23 mouse cellular contexts compared by ENCODE assay signal in genomic region chr3:87801681-87802080, GRCm38 (mm10). TPM values are rescaled to one million over a fixed set of nuclear protein-coding genes. Genes with fewer than 3 reads are reported as not detected.
DNase-seq lines count a peak whose midpoint lies in the region; ATAC-seq lines count a peak whose summit lies in the region.
"Had no signal": no experiment of that assay in that cellular context is flagged by ENCODE, and none has a peak within 500 bp of the region (broad histone marks: within the 10 kb centered on the region; RNA-seq: fewer than 3 reads in every experiment).

No protein-coding gene starts in this region.

- H3K27me3 ChIP-seq in kidney, embryonic 15.5 days: peaks cover 99% of the 10 kb centered on the region
- H3K27me3 ChIP-seq in forebrain, embryonic 14.5 days (replicated peaks; ENCODE audit: control insufficient read depth, insufficient read depth, low read length): peaks cover 52% of the 10 kb centered on the region

- H3K27ac ChIP-seq in kidney, embryonic 15.5 days: no peak overlapping the region
- H3K27ac ChIP-seq in forebrain, embryonic 14.5 days (ENCODE audit: low read depth, low read length): no peak overlapping the region
- H3K27ac ChIP-seq: embryonic facial prominence, embryonic 10.5 days; forebrain, embryonic 13.5 days; midbrain, embryonic 15.5 days had no signal

- H3K4me1 ChIP-seq in kidney, embryonic 15.5 days: peaks cover 24% of the 10 kb centered on the region
- H3K4me1 ChIP-seq in forebrain, embryonic 14.5 days (ENCODE audit: control insufficient read depth, insufficient read depth, low read length): peaks cover 7% of the 10 kb centered on the region; the same call in 1 of the 2 replicates

- no peak overlapping the region for H3K4me2 ChIP-seq in kidney, embryonic 15.5 days
- H3K4me2 ChIP-seq in forebrain, embryonic 14.5 days (ENCODE audit: low read length): no peak overlapping the region
- H3K4me2 ChIP-seq: forebrain, embryonic 13.5 days; heart, embryonic 12.5 days; midbrain, embryonic 15.5 days had no signal

- no peak overlapping the region for H3K9ac ChIP-seq in kidney, embryonic 15.5 days
- no peak overlapping the region for H3K9ac ChIP-seq in forebrain, embryonic 14.5 days (ENCODE audit: low read length)
- H3K9ac ChIP-seq: forebrain, embryonic 13.5 days; heart, embryonic 12.5 days; midbrain, embryonic 15.5 days had no signal

- H3K4me3 ChIP-seq in kidney, embryonic 15.5 days (replicated peaks): no peak overlapping the region
- H3K4me3 ChIP-seq in forebrain, embryonic 14.5 days (ENCODE audit: low read depth, low read length): no peak overlapping the region
- H3K4me3 ChIP-seq: embryonic facial prominence, embryonic 10.5 days; forebrain, embryonic 13.5 days; heart, embryonic 12.5 days; midbrain, embryonic 15.5 days had no signal

- H3K9me3 ChIP-seq in kidney, embryonic 15.5 days (replicated peaks): no peaks in the 10 kb centered on the region
- no peaks in the 10 kb centered on the region for H3K9me3 ChIP-seq in forebrain, embryonic 14.5 days (replicated peaks; ENCODE audit: control insufficient read depth, low read length)
- H3K9me3 ChIP-seq: embryonic facial prominence, embryonic 10.5 days; forebrain, embryonic 13.5 days; G1E; heart, embryonic 12.5 days; midbrain, embryonic 15.5 days had no signal

- 55% methylated on average over 5 of the region's 5 CpGs for WGBS in kidney, embryonic 15.5 days
- 66% methylated on average over 5 of the region's 5 CpGs for WGBS in forebrain, embryonic 14.5 days

- no peaks in the 10 kb centered on the region for H3K36me3 ChIP-seq in kidney, embryonic 15.5 days
- H3K36me3 ChIP-seq in forebrain, embryonic 14.5 days (ENCODE audit: control insufficient read depth, insufficient read depth, low read length): no peaks in the 10 kb centered on the region
- H3K36me3 ChIP-seq: embryonic facial prominence, embryonic 10.5 days; G1E; heart, embryonic 12.5 days; midbrain, embryonic 15.5 days had no signal

- peak; percentile 38 to 62 for DNase-seq in kidney, postnatal 4 days
- DNase-seq in brain, adult 2 months (ENCODE audit: low read depth, low spot score): peak; percentile 37
- DNase-seq in cerebellum, adult 11 months: peak; percentile 21
- DNase-seq in cerebellum, postnatal 14 days: peak; percentile 67 to 82
- no peak for DNase-seq in forebrain, embryonic 14.5 days (ENCODE audit: low spot score)
- DNase-seq: adrenal gland, adult 2 months; gastrocnemius, postnatal 36 days; heart, postnatal 36 days; liver; right cerebral cortex, adult 18-20 months; thymus, postnatal 25 days had no signal

- no peak for ATAC-seq in kidney, embryonic 15.5 days (replicated peaks; ENCODE audit: low FRiP score)
- no peak for ATAC-seq in forebrain, embryonic 14.5 days
- no peak for ATAC-seq in granulocyte monocyte progenitor cell, adult 5-6 weeks (replicated peaks; ENCODE audit: poor library complexity, severe bottlenecking)
- ATAC-seq: CD4-positive, CD25-positive, alpha-beta regulatory T cell, adult 4 months; forebrain, embryonic 13.5 days; hindbrain, embryonic 16.5 days; midbrain, embryonic 15.5 days had no signal

RNA-seq across cellular contexts. Expression of gene Insrr, which starts 4.9 kb away (rescaled TPM):
- polyA plus RNA-seq in kidney, embryonic 15.5 days (2015; fragmentation: Nextera tagmentation; extraction: Ambion mirVana): 1.2 and 1.5 TPM in 2 replicates
- polyA plus RNA-seq in forebrain, embryonic 14.5 days (2014; fragmentation: Nextera tagmentation; extraction: Ambion mirVana): 0.62 and 0.66 TPM in 2 replicates
- total RNA-seq in granulocyte monocyte progenitor cell, adult 5-6 weeks (2014; fragmentation: Nextera tagmentation): not detected in 2 replicates
- not detected in 2 replicates for total RNA-seq in granulocyte monocyte progenitor cell, adult 5-6 weeks (2017)
- total RNA-seq: gastrocnemius, postnatal 36 days had no signal
- polyA plus RNA-seq: G1E; heart, embryonic 12.5 days had no signal

RNA-seq across cellular contexts. Expression of gene Ntrk1, which starts 6.7 kb away (rescaled TPM):
- 6.1 and 8.4 TPM in 2 replicates for polyA plus RNA-seq in kidney, embryonic 15.5 days (2015; fragmentation: Nextera tagmentation; extraction: Ambion mirVana)
- polyA plus RNA-seq in forebrain, embryonic 14.5 days (2014; fragmentation: Nextera tagmentation; extraction: Ambion mirVana): 0.74 and 0.94 TPM in 2 replicates
- total RNA-seq in granulocyte monocyte progenitor cell, adult 5-6 weeks (2014; fragmentation: Nextera tagmentation): not detected in 2 replicates
- not detected in 2 replicates for total RNA-seq in granulocyte monocyte progenitor cell, adult 5-6 weeks (2017)
- total RNA-seq: G1E; gastrocnemius, postnatal 36 days; megakaryocyte progenitor cell, adult 5-6 weeks had no signal
- polyA plus RNA-seq: CD4-positive, CD25-positive, alpha-beta regulatory T cell, adult 4 months; G1E had no signal

RNA-seq across cellular contexts. Expression of gene Pear1, which starts 22.4 kb away (rescaled TPM):
- 40.8 and 51.0 TPM in 2 replicates for polyA plus RNA-seq in kidney, embryonic 15.5 days (2015; fragmentation: Nextera tagmentation; extraction: Ambion mirVana)
- polyA plus RNA-seq in forebrain, embryonic 14.5 days (2014; fragmentation: Nextera tagmentation; extraction: Ambion mirVana): 5.2 and 6.0 TPM in 2 replicates
- total RNA-seq in granulocyte monocyte progenitor cell, adult 5-6 weeks (2014; fragmentation: Nextera tagmentation): 1.8 and 9.6 TPM in 2 replicates
- total RNA-seq in granulocyte monocyte progenitor cell, adult 5-6 weeks (2017): 0.57 and 1.0 TPM in 2 replicates
- polyA plus RNA-seq: G1E had no signal

RNA-seq across cellular contexts. Expression of gene Sh2d2a, which starts 44.9 kb away (rescaled TPM):
- polyA plus RNA-seq in kidney, embryonic 15.5 days (2015; fragmentation: Nextera tagmentation; extraction: Ambion mirVana): 0.09 TPM in 1 of 2 replicates, not detected in the other
- polyA plus RNA-seq in forebrain, embryonic 14.5 days (2014; fragmentation: Nextera tagmentation; extraction: Ambion mirVana): not detected in 2 replicates
- not detected in 2 replicates for total RNA-seq in granulocyte monocyte progenitor cell, adult 5-6 weeks (2014; fragmentation: Nextera tagmentation)
- 0.10 TPM in 1 of 2 replicates, not detected in the other for total RNA-seq in granulocyte monocyte progenitor cell, adult 5-6 weeks (2017)
- total RNA-seq: layer of hippocampus, postnatal 14 days; left cerebral cortex, postnatal 25 days; megakaryocyte progenitor cell, adult 5-6 weeks had no signal
- polyA plus RNA-seq: embryonic facial prominence, embryonic 10.5 days; forebrain, embryonic 13.5 days; G1E; hindbrain, embryonic 16.5 days; midbrain, embryonic 15.5 days had no signal

RNA-seq across cellular contexts. Expression of gene Lrrc71, which starts 53.3 kb away (rescaled TPM):
- polyA plus RNA-seq in kidney, embryonic 15.5 days (2015; fragmentation: Nextera tagmentation; extraction: Ambion mirVana): 0.66 and 0.84 TPM in 2 replicates
- polyA plus RNA-seq in forebrain, embryonic 14.5 days (2014; fragmentation: Nextera tagmentation; extraction: Ambion mirVana): 0.13 and 0.62 TPM in 2 replicates
- total RNA-seq in granulocyte monocyte progenitor cell, adult 5-6 weeks (2014; fragmentation: Nextera tagmentation): not detected in 2 replicates
- not detected in 2 replicates for total RNA-seq in granulocyte monocyte progenitor cell, adult 5-6 weeks (2017)
- total RNA-seq: megakaryocyte progenitor cell, adult 5-6 weeks had no signal
- polyA plus RNA-seq: G1E had no signal
